Mouse (Mus musculus) liver, adult 2 months (tissue): ENCODE data around the gene Cep68.

ENCODE experiments used
- CTCF ChIP-seq: fragments of 200-500 bp; IDR thresholded peaks from 2 replicates; pipeline ENCODE4 v1.5.1; 2011; ENCODE audit warnings: low read depth, low read length, control low read depth
- POLR2A ChIP-seq: fragments of 200-500 bp; IDR thresholded peaks from 2 replicates; pipeline ENCODE4 v1.6.1; 2011; ENCODE audit warnings: low read length, control low read depth; ENCODE audit not compliant: insufficient read depth; ENCODE audit errors: extremely low read depth

DNA sequence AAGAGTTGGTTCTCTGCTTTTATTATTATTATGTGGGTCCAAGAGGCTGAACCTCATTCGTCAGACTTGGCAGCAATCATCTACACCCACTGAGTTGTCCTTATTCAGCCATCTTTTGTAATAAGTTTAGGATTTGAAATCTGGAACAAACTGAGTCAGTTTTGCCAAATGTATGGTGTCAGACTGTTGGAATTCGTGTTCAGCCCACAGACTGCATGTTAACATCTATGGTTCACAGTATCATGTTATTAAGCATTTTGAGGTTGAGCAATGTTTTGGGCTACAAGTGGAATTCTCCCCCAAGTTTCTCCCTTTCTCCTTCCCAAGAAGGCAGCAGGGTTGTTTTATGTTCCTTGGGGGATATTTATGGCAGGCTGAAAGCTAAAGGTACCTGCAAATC, 3.9 kb upstream of the Cep68 start:
- TF ChIP-seq POLR2A (no peak), CTCF (no peak)
